Mouse (Mus musculus) urinary bladder, postnatal 10 days (tissue): ENCODE results near the gene Rimklb.
"Not testable (repeated sequence)": the region's sequence is repeated elsewhere in the genome, so short reads cannot be mapped to it uniquely, and the experiment has no call there.

Source experiments
- DNase-seq: peaks from one replicate; pipeline ENCODE4 v3.0.0; 2022; ENCODE audit warnings: low spot score

Rimklb gene

DNA sequence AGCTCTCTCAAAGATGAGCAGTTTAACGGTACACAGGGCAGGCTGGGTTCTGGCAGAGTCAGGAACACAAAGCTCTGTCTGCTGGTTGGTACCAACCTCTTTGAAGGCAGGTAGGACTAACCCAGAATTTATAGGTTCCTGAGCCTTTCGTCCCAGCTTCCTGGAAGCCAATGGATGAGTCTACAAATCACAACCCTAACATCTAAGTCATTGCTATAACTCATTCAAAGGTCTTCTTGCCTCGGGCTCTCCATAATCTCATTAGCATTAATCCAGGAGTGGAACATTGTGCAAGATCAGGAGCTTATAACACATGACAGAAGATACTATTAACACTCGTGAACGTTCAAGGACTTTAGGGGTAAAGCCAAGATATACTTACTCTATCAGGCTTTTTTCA is at the start of gene Rimklb:
Gene Rimklb, minus strand, starts transcription at position 101 of the 400 bp plus-strand sequence.
- DNase-seq, result no peak

DNA sequence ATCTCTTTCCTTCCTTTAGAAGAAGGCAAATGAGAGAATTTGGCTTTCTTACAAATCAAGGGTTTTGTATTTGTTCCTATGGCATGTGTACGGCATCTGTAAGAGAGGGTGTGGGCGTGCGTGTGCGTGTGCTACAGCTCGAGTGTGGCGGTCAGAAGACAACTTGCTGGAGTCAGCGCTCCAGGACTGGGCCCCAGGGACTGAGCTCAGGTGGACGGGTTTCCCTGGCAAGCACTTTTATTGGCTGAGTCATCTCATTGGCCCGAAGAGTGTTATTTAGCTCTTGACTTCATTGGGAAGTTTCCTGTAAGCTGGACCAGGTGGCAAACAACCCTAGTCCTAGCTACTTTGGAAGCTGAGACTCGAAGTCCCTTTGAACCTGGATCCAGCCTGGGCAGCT is 47.4 kb upstream of the Rimklb start:
- no peak for DNase-seq

DNA sequence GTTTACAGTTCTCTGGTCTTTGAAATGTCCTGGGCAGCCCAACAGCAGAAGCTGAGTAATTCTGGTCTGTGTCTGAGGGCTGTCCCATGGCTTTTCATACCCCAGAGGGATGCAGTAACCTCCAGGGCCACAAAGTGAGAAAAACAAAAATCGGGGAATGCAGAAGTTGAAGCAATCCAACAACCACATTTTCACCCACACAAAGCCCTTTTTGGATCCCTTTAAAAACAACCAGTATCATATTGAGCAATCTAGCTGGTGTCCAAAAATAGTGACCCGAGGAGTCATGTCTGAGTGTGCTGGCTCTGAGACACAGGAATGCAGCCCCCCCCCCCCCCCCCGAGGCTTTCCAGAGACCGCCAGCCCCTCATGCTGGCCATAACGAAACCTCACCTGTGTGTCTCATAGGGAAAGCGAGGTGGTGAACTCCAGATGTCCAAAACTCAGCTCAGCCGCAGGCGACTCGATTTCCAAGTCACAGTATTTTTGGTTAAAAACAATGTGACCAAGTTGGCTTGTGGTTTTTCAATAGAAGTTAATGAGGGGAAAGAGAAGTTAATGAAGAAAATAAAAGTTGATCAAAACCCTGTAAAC is 46.8 kb upstream of the Rimklb start:
- no peak for DNase-seq

DNA sequence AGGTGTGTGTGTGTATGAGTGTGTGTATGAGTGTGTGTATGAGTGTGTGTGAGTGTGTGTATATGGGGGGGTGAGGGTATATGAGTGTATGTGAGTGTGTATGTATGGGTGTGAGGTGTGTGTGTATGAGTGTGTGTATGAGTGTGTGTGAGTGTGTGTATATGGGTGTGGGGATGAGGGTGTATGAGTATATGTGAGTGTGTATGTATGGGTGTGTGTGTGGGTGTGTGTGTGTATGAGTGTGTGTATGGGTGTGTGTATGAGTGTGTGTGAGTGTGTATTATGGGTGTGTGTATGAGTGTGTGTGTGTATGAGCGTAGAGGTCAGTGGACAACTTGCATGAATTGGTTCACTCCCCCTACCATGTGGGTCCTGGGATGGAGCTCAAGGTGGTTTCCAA is 46.1 kb upstream of the Rimklb start:
- DNase-seq, result no peak

DNA sequence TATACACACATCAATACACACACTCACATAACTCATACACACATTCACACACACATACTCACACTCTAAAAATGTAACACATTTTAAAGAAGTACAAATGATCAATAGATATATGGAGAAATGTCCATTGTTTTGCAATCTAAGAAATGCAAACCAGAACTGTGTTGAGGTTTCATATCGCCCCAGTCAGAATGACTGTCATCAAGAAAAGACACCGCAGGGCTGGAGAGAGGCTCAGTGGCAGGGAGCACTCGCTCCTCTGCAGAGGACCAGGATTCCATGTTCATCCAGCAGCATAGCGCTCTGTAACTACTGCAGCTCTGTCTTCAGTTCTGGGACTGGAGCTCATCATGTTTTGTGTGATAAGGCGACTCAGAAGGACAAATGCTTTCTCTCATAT is 45.0 kb upstream of the Rimklb start:
- no peak for DNase-seq

DNA sequence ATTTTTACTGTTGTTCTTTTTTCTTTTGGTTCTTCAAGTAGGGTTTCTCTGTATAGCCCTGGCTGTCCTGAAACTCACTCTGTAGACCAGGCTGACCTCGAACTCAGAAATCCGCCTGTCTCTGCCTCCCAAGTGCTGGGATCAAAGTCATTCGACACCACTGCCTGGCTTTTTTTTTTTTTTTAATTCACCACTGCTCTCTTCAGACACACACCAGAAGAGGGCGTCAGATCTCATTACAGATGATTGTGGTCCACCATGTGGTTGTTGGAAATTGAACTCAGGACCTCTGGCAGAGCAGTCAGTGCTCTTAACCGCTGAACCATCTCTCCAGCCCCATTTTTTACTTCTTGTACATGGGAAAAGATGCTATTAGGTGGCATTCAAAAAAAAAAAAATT is 43.9 kb upstream of the Rimklb start:
- not testable (repeated sequence) for DNase-seq

DNA sequence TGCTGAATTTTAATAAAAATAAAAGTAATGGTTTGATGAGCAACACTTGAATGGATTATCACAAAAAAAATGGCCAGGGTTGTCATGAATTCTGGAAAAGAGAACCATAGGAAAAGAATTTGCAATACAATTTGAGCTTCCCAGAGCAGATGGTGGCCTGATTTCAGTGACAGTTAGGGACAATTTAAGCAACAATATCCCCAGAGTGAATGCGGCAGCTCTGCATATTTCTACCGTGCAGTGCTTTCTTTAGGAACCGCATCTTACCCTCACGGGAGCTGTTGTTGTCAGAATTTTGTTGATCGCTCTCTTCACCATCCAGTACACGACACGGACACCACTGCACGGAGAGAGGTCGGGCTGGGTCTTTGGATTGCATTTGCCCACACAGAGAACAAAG is 41.0 kb upstream of the Rimklb start:
- DNase-seq, result no peak

DNA sequence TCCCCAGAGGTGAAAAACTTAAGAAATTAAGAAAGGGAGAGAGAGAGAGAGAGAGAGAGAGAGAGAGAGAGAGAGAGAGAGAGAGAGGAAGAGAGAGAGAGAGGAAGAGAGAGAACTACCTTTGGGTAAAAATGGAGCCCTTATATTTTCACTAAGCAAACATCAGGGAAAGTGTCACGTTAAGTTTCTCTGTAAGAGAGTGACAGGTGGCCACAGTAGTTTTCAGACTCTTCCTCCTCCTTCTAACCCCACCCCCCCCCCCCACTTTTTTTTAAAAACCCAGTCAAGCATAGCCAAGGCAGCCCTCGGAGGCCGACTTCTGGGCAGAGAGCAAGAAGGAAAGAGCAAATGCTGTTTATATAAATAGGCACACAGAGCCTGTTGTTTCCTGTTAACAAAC is 35.5 kb upstream of the Rimklb start:
- DNase-seq, result no peak

DNA sequence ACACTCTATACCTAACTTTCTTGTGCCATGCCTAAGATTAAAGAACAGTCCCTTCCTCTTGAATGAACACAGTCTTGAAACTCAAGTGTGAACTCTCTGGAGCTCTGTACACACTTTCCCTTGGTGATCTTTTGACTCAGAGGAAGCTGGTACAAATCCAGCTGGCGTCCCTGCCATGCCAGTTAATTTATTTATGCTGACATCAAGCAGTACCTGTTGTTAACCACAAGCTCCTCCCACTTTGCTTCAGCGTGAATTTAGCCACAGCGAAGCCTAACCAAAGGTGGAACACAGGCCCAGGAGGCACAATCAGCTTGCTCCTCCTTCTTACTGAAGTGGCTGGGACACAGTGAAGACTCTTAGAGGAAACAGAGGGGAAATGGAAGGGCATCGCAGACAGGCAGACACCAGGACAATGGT is 34.3 kb upstream of the Rimklb start:
- no peak for DNase-seq

DNA sequence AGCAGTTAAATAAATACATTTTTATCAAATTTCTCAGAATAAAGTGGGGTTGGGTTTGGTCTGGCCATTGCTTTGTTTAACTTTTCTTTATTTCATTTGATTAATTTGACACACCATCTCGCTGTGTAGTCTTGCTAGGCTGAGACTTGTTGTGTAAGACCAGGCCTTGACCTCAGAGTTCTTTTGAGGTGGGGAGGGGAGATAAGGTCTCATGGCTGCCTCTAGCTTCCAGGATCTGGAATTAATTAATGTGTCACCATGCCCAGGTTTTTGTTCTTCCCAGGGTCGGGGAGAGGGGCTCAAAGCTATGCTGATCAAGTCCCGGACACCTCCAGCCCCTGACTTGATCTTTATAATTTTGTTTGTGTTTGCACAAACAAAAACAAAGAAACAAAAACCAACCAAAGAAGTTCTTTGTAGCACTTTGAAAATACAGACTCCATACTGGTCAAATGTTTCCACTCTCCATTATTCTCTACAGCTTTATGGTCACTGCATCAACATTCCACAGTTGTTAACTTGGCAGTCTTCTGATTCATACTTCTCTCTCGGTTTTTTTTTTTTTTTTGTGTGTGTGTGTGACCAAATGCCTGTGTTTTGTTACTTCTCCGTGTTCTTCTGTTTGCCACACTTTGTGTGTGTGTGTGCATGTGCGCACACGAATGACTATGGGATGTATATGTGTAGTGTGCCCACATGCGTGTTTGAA is 33.1 kb upstream of the Rimklb start:
- no peak for DNase-seq

DNA sequence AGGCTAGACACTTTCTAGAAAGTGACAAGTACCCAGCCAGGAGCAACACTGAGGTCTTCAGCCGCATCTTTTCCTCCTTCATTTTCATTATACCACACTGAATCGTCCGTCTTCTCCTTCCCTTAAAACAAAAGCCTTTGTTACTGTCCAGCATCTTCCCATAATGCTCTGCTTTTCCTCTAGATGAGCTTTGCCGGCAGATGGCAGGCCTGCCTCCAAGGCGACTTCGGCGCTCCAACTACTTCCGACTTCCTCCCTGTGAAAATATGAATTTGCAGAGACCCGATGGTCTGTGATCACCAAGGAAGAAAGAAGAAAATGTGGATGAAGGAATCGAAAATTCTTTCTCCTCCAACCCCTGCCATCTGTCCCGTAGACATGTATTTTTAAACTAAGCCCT is 29.6 kb upstream of the Rimklb start:
- no peak for DNase-seq

DNA sequence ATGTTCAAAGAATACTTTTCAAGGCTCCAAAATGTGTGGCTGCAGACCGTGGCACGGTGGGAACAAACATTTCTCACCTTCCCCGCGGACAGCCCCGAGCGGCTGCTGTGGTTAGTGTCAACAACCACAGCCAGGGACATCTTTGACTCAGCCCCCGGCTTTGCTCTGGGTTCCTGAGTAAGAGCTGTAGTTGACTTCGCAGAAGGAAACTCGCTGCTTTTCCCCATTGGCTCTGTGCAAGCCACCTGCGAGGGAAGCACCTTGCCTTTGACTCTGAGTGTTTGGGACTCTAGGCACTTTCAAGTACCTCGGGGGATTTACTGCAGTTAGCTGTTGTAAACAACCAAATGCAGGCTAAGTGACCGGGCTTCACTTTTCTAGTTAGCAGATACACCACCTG is 29.0 kb upstream of the Rimklb start:
- no peak for DNase-seq

DNA sequence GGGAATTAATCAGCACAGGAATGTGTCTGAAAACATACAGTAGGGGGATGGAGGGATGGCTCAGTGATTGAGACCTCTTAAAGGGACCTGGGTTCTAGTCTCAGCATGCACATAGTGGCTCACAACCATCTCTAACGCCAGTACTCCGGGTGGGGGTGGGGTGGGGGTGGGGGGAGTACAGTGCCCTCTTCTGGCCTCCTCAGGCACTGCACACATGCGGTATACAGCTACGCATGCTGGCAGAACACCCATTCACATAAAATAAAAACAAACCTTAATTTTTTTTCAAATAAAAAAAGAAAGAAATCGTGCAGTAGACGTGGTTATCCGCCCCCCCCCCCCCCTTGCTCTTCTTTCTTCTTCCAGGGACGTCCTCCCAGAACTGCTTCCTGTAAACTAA is 24.7 kb upstream of the Rimklb start:
- DNase-seq, result no peak

DNA sequence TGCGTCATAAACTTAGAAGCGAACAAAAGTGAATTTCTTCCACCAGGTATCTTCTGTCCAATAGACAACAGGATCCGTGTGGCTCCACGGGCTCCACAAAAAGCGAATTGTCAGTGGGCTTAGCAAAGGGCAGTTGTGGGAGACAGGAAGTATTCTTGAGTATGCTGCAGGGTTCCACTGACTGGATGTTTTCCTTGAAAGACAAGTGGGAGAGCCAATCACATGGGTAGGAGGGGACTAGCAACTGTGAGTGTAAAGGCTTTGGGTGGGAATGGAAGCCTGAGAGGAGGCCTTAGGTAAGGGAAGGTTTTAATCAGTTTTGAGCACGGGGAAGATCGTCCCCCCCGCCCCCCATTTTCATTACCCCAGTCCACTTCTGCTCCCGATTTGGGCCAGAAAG is 24.0 kb upstream of the Rimklb start:
- DNase-seq, result no peak

DNA sequence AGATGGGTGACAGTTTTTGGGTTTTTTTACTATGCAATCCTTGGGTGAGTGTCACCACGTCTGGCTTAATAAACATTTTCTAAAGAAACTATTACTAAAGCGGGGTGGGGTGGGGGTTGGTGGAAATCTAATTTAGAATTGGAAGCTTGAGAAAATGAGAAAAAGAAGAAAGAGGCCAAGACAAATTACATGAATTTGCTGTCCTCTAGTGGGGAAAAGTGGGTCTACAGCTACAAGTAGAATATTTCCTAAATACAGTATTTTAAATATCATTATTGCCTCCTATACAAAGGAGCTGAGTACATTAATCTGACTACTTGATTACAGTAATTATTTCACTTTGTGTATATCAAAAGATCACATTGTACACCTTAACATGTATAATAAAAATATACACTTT is 20.8 kb upstream of the Rimklb start:
- no peak for DNase-seq

DNA sequence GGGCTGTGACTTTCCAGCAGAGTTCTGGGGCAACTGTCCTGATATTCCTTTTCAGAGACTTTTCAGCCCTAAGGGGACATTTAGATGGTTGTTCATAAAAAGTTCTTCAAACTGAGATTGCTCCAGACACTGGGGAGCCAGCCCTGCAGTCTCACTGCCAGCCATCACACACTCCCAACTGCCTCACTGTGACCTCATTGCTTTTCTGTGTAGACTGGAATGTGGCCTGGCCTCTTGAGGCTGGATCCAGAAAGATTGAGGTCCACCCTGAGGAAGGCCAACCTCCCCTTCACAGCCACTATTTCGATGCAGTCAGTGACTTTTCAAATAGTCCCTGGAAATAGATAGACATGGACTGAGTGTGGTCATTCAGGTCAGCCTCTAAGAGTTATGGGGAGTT is 19.1 kb upstream of the Rimklb start:
- DNase-seq, result no peak

DNA sequence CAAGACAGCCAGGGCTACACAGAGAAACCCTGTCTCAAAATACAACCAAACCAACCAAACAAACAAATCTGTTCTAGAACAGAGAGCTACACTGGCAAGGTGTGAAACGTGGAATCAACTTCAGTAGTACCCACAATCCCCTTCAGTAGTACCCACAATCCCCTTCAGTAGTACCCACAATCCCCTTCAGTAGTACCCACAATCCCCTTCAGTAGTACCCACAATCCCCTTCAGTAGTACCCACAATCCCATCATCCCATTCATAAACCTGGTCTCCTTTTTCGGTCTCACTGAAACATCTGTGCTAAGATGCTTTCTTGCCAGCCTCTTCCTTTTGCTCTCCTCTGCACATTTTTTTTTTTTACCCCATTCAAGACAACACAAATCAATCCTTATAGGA is 17.2 kb upstream of the Rimklb start:
- DNase-seq, result not testable (repeated sequence)

DNA sequence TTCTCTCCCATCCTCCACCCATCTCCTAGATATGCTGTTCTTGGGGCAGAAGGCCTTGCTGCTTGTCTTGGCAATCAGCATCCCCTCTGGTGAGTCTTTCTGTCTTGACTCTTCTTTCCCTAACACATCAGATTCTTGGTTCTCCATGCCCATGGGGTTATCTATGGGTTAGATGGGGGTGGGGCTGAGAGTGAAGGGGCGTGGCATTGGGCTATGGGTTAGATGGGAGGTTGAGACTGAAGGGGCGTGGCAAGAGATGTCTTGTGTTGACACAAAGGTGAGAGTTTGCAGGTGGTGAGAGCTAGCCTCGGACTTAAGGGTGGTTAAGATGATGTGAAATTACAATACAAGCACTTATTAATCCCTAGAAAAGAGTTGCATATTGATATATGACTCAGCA is 15.8 kb upstream of the Rimklb start:
- DNase-seq, result no peak

DNA sequence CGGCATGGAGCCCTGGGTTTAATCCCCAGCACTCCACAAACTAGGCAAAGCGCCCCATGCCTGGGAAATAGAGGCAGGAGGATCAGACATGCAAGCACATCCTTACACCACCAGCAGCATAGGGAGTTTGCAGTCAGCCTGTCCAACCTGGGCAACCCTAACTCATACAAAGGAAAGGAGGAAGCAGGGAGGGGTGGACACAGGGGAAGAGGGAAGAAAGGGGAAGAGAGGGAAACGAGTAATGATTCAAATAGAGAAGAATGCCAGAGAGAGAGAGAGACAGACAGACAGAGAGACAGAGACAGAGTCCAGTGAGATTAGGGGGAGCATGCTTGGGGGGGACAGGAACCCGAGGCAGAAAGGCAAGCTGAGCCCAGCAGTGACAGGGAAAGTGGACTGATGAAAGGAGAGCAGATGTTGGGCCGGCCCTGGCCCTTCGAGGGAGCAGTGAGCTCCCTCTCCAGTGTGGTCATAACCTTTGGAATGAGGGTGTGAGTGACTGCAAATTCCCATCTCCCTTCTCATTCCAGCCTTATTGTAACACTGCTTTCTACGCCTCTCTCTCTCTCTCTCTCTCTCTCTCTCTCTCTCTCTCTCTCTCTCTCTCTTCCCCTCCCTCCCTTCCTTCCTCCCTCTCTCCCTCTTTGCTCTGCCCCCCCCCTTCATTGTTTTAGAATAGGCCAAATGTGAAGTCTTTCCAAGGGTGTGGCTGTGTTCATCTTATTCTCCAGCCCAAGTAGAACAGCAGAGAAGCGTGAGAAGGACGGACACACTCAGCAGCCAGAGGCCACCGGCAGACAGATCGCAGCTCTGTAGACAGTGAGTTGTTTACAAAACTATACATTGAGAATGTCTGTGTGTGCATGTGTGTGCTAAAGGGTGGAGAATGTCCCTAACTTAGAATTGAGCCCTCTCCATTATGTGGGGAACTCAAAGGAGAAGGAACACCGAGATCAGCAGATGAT is 14.6 kb upstream of the Rimklb start:
- no peak for DNase-seq

DNA sequence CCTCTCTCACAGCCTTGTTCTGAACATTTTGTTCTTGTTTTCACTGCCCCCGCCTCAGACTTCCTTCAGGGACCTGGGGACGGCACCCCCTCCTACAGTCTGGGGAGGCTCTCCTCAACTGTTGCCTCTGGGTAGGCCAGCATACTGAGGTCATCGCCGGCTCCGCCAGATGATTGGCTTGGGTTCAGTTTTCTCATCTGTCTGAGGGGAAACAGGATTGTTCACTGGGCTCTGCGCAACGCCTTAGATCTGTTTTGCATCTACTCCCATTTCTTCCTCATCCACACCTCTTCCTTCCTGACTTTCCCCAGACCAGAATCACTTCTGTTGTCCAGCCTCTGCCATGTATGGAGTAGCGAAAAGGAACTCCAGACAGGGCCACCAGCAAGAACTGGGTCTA is 9.9 kb upstream of the Rimklb start:
- no peak for DNase-seq

DNA sequence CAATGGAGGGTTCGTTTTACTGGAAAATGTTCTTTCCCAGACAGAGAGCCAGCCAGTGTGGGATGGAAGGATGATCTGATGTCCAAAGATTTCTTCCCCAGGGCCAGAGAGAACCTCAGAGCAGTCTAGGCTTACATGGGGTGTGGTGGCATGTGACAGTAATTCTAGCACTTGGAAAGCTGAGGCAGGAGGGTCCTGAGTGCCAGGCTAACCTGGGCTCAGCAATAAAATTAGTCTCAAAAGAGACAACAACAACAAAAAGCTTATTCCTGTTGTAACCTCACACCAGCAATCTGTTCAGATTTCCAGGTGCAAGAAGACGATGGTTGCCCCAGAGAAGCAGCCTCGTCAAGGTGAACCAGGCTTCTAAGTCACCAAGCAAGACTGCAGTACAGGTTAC is 7.0 kb upstream of the Rimklb start, which contains the start of gene Mfap5:
Gene Mfap5, plus strand, starts transcription at position 301 of the 400 bp plus-strand sequence.
- no peak for DNase-seq

DNA sequence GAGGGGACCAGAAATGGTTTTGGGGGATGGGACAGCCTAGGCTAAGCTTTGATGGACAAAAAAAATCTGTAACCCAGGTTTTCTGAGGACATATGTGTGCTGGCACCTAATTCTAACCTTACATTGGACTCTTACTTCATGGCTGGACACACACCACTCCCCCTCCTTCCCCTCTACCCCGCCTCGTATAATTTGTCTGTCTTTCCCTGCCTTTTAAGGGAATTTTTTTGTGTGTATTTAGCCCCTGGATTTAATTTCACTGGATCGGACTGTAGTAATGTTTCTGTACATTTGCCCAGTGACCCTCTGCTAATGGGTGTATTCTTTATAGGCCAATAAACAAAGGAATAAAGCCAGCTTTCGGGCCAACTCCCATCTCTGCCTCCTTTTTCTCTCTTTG is 6.5 kb upstream of the Rimklb start:
- DNase-seq, result no peak

DNA sequence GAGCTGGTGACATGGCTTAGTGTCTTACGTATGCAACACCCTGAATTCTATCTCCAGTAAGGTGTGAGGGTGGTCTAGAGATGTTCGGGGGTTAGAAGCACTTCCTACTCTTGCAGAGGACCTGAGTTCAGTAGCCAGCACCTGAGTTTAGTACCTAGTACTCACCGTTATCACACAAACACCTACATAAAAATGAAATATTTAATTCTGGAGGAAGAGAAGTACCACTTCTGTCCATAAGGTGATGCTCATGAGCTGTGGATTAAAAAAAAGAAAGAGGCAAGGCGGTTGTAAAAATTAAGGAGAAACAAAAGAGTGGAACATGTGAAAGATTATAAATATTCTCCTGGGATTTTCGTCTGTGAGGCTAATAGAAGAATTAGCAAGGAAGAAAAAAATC is 2.1 kb downstream of the Rimklb start:
- DNase-seq, result no peak
